Mouse (Mus musculus) neural tube, embryonic 15.5 days (tissue): ENCODE results near the gene Ppp1r12b. TPM values are rescaled to one million over a fixed set of nuclear protein-coding genes. Genes with fewer than 3 reads are reported as not detected.

Source experiments
- ATAC-seq: fragments of 200-750 bp; cut with Nextera tagmentation; 2 replicates; pipeline ENCODE4 v1.8.0; 2017; ENCODE audit warnings: mild to moderate bottlenecking, moderate TSS enrichment, moderate library complexity; ENCODE audit not compliant: low FRiP score
- H3K27ac ChIP-seq: fragments of 300-500 bp; sonication (generic); replicated peaks from 2 replicates; pipeline ENCODE4 v1.5.1; 2015; ENCODE audit warnings: mild to moderate bottlenecking, inconsistent platforms
- H3K27me3 ChIP-seq: fragments of 300-500 bp; sonication (generic); replicated peaks from 2 replicates; pipeline ENCODE4 v1.6.1; 2015; ENCODE audit warnings: inconsistent platforms
- H3K36me3 ChIP-seq: fragments of 300-500 bp; sonication (generic); 2 replicates; pipeline ENCODE4 v1.6.1; 2015; ENCODE audit warnings: inconsistent platforms
- H3K4me1 ChIP-seq: fragments of 300-500 bp; sonication (generic); 2 replicates; pipeline ENCODE4 v1.6.1; 2015; ENCODE audit warnings: inconsistent platforms
- H3K4me2 ChIP-seq: fragments of 300-500 bp; sonication (generic); 2 replicates; pipeline ENCODE4 v1.6.1; 2015; ENCODE audit warnings: inconsistent platforms, mild to moderate bottlenecking, moderate library complexity
- H3K4me3 ChIP-seq: fragments of 300-500 bp; sonication (generic); replicated peaks from 2 replicates; pipeline ENCODE4 v1.5.1; 2015; ENCODE audit warnings: mild to moderate bottlenecking, inconsistent platforms
- H3K9ac ChIP-seq: fragments of 300-500 bp; sonication (generic); replicated peaks from 2 replicates; pipeline ENCODE4 v1.6.1; 2015; ENCODE audit warnings: mild to moderate bottlenecking, inconsistent platforms
- H3K9me3 ChIP-seq: fragments of 300-500 bp; sonication (generic); replicated peaks from 2 replicates; pipeline ENCODE4 v1.6.1; 2016; ENCODE audit warnings: inconsistent platforms
- WGBS: fragments of 180-500 bp; shearing (Covaris S2); methylation state at CpG from one replicate; pipeline ENCODE4 v1.1.7; 2015; ENCODE audit warnings: mixed read lengths; 5-methylcytosine and 5-hydroxymethylcytosine counted together
- polyA plus RNA-seq: library from polyadenylated mRNA; unstranded; fragments of >200 nt; fragmentation: Nextera tagmentation; extraction: Ambion mirVana; gene quantifications from 2 replicates; pipeline ENCODE4 v1.2.1, GENCODE M21; 2015

The Ppp1r12b gene
- polyA plus RNA-seq, 1 experiment from 2014 or later, result 16.3 TPM

GRCm38 (mm10) chr1:134891916-134892315 is 63.8 kb downstream of the Ppp1r12b start:
- no peaks in the 10 kb centered on the region for H3K4me1 ChIP-seq
- no peak overlapping the region for H3K9ac ChIP-seq
- no peaks in the 10 kb centered on the region for H3K27me3 ChIP-seq
- H3K4me2 ChIP-seq, result no peak overlapping the region
- H3K9me3 ChIP-seq, result no peaks in the 10 kb centered on the region
- no peak overlapping the region for H3K4me3 ChIP-seq
- H3K36me3 ChIP-seq, result peaks cover 29% of the 10 kb centered on the region
- ATAC-seq, result no peak
- H3K27ac ChIP-seq, result no peak overlapping the region
- 90% methylated on average over 5 of the region's 5 CpGs for WGBS

DNA sequence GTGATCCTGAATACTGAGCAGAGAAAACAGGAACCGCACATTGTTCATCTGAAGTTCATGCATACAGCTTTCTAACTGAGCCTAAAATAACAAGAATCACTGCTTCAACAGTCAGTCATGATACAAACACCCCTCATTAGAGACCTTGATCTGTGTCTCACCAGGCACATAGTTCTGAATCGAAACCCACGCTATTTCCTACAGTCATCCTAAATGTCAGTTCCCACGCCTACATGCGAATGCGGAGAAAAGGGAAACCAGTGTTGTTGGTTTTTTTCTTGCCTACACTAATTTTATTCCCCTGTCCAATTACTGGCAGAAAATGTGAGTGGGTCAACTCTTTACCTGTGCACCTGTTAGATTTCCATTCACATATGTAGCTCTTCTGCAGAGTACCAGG is 66.1 kb downstream of the Ppp1r12b start:
- H3K4me1 ChIP-seq, result no peaks in the 10 kb centered on the region
- 97% methylated on average over 6 of the region's 6 CpGs for WGBS

DNA sequence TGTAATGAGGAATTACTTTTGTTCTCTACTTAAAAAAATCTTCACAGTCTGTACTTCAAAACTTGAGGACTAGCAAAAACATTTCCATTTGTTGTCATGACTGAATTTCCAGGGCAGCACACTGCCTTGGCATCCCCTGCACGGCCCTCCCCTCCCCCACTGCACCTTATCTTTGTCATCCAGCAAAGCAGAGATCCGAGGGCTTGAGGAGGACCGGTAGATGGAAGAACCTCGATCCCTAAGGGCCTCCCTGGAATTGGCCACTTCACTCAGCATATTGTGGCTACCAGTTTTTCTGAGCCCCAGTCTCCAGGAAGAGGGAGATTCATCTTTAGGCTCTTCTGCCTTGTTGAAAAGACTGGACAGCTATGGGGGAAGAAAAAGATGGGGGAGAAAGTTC is 79.9 kb downstream of the Ppp1r12b start:
- Histone ChIP-seq H3K9me3 (no peaks in the 10 kb centered on the region), H3K9ac (no peak overlapping the region), H3K27ac (no peak overlapping the region), H3K4me2 (no peak overlapping the region), H3K36me3 (peaks cover 35% of the 10 kb centered on the region; the same call in 1 of the 2 replicates), H3K27me3 (no peaks in the 10 kb centered on the region), H3K4me1 (no peaks in the 10 kb centered on the region), H3K4me3 (no peak overlapping the region)
- 48% methylated on average over 4 of the region's 4 CpGs for WGBS
- no peak for ATAC-seq

More for the DNA sequence above, 66.1 kb downstream of the Ppp1r12b start:
- H3K4me2 ChIP-seq, result no peak overlapping the region
- no peak overlapping the region for H3K9ac ChIP-seq
- H3K4me3 ChIP-seq, result no peak overlapping the region
- H3K36me3 ChIP-seq, result peaks cover 18% of the 10 kb centered on the region
- no peak overlapping the region for H3K27ac ChIP-seq
- ATAC-seq, result no peak
- H3K27me3 ChIP-seq, result no peaks in the 10 kb centered on the region
- no peaks in the 10 kb centered on the region for H3K9me3 ChIP-seq

DNA sequence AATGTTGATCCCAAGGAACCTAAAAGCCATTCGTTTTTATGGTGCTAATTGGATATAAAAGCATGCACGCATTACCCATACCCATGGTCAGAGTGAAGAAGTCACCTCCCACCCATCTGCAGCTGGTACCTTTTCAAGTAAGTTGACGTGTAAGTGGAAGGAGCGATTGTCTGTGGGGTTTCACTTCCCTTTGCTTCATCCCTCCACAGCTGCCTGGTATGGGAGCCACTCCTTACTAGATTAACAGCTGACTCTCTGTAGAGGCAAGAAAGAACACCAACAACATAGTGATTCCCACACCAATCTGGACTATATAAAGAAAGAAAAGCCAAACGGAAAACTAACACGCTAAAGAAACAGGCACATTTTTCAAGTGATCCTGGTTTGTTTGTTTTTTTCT is 83.1 kb downstream of the Ppp1r12b start:
- Histone ChIP-seq H3K4me2 (no peak overlapping the region), H3K9me3 (no peaks in the 10 kb centered on the region), H3K4me3 (no peak overlapping the region), H3K9ac (no peak overlapping the region), H3K27ac (no peak overlapping the region), H3K4me1 (no peaks in the 10 kb centered on the region), H3K27me3 (no peaks in the 10 kb centered on the region), H3K36me3 (peaks cover 37% of the 10 kb centered on the region; the same call in 1 of the 2 replicates)
- WGBS, result 76% methylated on average over 6 of the region's 6 CpGs
- ATAC-seq, result no peak

DNA sequence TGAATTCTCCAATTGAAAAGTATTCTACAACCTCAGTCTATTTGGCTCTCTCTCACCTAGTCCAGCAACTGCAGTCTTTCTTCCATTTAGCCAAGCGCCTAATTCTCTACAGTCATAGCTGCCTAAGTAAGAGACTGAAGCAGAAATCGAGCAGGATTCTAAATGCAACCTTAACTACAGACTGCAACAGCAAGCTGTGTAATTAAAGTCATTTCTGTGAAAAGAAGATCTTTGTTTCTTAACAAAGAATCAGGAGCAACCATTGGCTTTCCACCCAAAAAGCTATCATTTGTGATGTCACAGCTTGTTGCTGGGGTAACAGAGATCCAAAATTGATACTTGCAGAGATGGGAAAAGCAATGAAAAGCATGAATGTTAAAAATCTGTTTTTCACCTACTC is 89.3 kb downstream of the Ppp1r12b start:
- Histone ChIP-seq H3K9me3 (no peaks in the 10 kb centered on the region), H3K4me2 (no peak overlapping the region), H3K9ac (no peak overlapping the region), H3K4me3 (no peak overlapping the region), H3K27me3 (no peaks in the 10 kb centered on the region), H3K27ac (no peak overlapping the region), H3K36me3 (peaks cover 20% of the 10 kb centered on the region; the same call in 1 of the 2 replicates), H3K4me1 (no peaks in the 10 kb centered on the region)
- ATAC-seq, result no peak
- WGBS, result 70% methylated on average over 2 of the region's 2 CpGs

GRCm38 (mm10) chr1:134865552-134865951 is 90.2 kb downstream of the Ppp1r12b start:
- Histone ChIP-seq H3K4me2 (no peak overlapping the region), H3K27ac (no peak overlapping the region), H3K9ac (no peak overlapping the region), H3K9me3 (no peaks in the 10 kb centered on the region), H3K36me3 (peaks cover 14% of the 10 kb centered on the region; the same call in 1 of the 2 replicates), H3K27me3 (no peaks in the 10 kb centered on the region), H3K4me1 (peaks cover 6% of the 10 kb centered on the region), H3K4me3 (no peak overlapping the region)
- ATAC-seq, result 0 out of 2 replicates have a peak, but pooled peaks have one; percentile 24
- 43% methylated on average over 6 of the region's 6 CpGs for WGBS

DNA sequence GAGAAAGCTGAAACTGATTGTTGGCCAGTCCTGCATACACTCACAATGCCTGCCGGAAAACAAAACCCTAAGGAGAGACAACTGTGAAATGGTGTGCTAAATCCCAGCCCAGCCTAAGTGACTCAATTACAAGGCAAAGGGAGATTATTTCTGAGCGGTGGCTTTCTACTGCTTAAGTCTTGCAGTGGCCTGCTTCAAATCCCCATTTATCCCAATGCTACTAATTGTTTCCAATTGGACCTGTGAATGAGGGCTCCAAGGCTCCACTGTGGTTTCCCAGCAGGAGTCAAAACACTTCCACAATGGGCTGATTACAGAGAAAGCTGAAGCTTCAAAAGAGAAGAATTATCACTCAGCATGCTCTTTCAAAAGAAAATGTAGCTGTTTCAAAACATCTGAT is 95.2 kb downstream of the Ppp1r12b start:
- Histone ChIP-seq H3K9me3 (no peaks in the 10 kb centered on the region), H3K27ac (peak overlapping the region; percentile 51), H3K9ac (no peak overlapping the region), H3K4me2 (no peak overlapping the region), H3K4me1 (peaks cover 11% of the 10 kb centered on the region), H3K36me3 (0 out of 2 replicates have a peak, but pooled peaks cover 4% of the 10 kb centered on the region), H3K27me3 (no peaks in the 10 kb centered on the region), H3K4me3 (no peak overlapping the region)
- WGBS, result 15% methylated on average over 2 of the region's 2 CpGs
- no peak for ATAC-seq

- H3K27me3 ChIP-seq, result no peaks in the 10 kb centered on the region
- no peak overlapping the region for H3K9ac ChIP-seq
- no peak overlapping the region for H3K4me3 ChIP-seq
- 0 out of 2 replicates have a peak overlapping the region, but pooled peaks have one; percentile 13 for H3K27ac ChIP-seq
- no peak overlapping the region for H3K4me2 ChIP-seq
- H3K36me3 ChIP-seq, result 0 out of 2 replicates have a peak, but pooled peaks cover 4% of the 10 kb centered on the region
- peaks cover 11% of the 10 kb centered on the region for H3K4me1 ChIP-seq
- no peaks in the 10 kb centered on the region for H3K9me3 ChIP-seq
- WGBS, result 47% methylated on average over 3 of the region's 3 CpGs
- no peak for ATAC-seq
Measured at GRCm38 (mm10) chr1:134858344-134859053, 97.2 kb downstream of the Ppp1r12b start.

DNA sequence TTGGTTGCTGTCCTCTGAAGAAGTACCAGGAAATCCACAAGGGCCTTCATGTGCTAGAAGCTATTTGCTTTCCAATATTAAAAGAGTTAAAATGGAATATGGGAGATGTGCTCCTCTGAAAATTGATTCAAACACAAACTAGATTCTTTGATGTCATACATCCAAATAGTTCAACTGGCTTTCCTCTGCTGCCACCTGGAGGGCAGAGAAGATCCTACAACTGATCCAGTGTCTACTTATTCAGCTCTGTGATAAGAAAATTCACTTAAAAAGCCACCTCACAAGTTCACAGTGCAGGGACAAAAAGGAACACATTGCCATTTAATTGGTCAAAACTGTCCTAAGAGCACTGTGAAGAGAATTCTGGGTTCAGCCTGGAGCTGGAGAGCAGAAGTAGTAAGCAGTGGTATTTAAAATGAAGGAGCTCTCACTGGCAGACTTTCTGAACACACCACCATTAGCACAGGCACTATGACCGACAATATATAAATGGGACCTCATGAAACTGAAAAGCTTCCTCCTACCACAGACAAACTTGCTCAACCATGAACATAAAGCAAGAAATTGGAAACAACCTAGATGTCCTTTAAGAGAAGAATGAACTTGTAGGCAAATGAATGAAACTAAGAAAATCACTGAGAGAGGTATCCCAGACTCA is 101.3 kb downstream of the Ppp1r12b start:
- Histone ChIP-seq H3K9me3 (no peaks in the 10 kb centered on the region), H3K4me3 (no peak overlapping the region), H3K27ac (no peak overlapping the region), H3K27me3 (no peaks in the 10 kb centered on the region), H3K4me1 (no peaks in the 10 kb centered on the region), H3K9ac (no peak overlapping the region), H3K4me2 (no peak overlapping the region), H3K36me3 (peaks cover 10% of the 10 kb centered on the region; the same call in 1 of the 2 replicates)
- ATAC-seq, result no peak
- WGBS, result 88% methylated on average over 1 of the region's 1 CpGs

DNA sequence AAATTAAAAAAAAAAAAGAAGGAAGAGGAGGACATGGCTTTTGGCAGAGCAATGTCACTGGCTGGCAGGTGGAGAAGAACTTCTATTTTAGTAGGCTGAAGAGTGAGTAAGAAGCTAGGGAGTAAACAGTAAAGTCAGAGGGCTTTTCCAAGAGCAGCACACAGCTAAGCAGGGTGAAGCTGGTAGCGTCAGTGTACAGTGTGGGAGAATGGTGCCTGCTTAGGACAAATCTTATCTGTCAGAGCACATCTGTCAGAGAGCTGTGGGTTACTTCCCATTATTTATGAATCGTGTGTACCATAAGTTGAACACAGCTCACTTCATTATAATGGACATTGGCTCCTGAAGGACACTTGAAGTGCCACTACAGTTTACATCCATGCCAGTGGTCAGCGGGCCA is 102.9 kb downstream of the Ppp1r12b start:
- 91% methylated on average over 3 of the region's 3 CpGs for WGBS

DNA sequence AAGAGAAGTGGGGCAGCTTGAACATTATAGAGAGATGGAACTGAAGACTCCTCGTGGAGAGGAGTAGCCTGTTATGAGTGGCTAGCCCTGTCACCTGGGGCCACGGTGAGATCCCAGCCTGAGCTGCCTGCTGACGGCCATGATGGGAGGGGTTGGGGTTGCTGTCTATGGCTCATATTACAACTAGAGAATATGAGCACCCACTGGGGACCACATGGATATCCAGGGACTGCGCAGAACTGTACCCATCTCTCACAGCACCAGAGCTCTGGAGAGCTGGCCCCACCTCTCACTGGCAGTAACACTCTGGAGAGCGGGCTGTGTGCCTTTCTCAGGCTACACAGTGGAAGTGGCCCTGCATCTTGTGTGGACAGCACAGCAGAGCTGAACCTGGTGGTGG is 104.5 kb downstream of the Ppp1r12b start:
- H3K4me3 ChIP-seq, result no peak overlapping the region
- ATAC-seq, result no peak
- H3K27ac ChIP-seq, result no peak overlapping the region
- H3K4me2 ChIP-seq, result no peak overlapping the region
- H3K9me3 ChIP-seq, result no peaks in the 10 kb centered on the region
- H3K9ac ChIP-seq, result no peak overlapping the region
- H3K36me3 ChIP-seq, result peaks cover 10% of the 10 kb centered on the region; the same call in 1 of the 2 replicates
- H3K4me1 ChIP-seq, result peaks cover 14% of the 10 kb centered on the region
- no peaks in the 10 kb centered on the region for H3K27me3 ChIP-seq
- WGBS, result 87% methylated on average over 5 of the region's 5 CpGs

More for the DNA sequence above, 102.9 kb downstream of the Ppp1r12b start:
- ATAC-seq, result no peak
- Histone ChIP-seq H3K9me3 (no peaks in the 10 kb centered on the region), H3K9ac (no peak overlapping the region), H3K36me3 (peaks cover 10% of the 10 kb centered on the region; the same call in 1 of the 2 replicates), H3K27ac (no peak overlapping the region), H3K4me2 (no peak overlapping the region), H3K4me1 (0 out of 2 replicates have a peak, but pooled peaks cover under 1% of the 10 kb centered on the region), H3K27me3 (no peaks in the 10 kb centered on the region), H3K4me3 (no peak overlapping the region)

DNA sequence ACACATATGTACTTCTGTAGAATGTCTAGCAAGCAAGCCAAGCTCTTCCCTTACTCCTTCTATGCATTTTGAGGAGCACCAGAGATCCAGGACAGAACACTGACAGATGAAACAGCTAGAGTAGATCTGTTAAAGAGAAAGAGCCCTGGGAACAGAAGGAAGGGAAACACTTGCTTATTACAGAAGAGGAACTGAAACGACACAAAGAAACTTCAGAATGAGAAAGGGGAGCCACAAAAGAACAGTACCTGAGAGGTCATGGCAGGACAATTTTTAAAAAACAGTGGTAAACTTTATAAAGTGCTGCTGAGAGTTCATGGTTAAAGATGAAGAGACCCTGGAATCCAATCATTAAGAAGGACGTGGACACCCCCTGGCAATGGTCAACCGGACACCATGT is 105.4 kb downstream of the Ppp1r12b start:
- H3K9me3 ChIP-seq, result no peaks in the 10 kb centered on the region
- H3K4me1 ChIP-seq, result peaks cover 18% of the 10 kb centered on the region
- ATAC-seq, result no peak
- H3K27me3 ChIP-seq, result no peaks in the 10 kb centered on the region
- peaks cover 10% of the 10 kb centered on the region; the same call in 1 of the 2 replicates for H3K36me3 ChIP-seq
- no peak overlapping the region for H3K9ac ChIP-seq
- 94% methylated on average over 3 of the region's 3 CpGs for WGBS
- H3K4me3 ChIP-seq, result no peak overlapping the region
- no peak overlapping the region for H3K4me2 ChIP-seq
- H3K27ac ChIP-seq, result no peak overlapping the region
